Mouse (Mus musculus): ENCODE measurements around the gene Myo16. TPM values are rescaled to one million over a fixed set of nuclear protein-coding genes. Genes with fewer than 3 reads are reported as not detected.

Myo16 gene
- polyA plus RNA-seq, 1 experiment from 2014 or later: 0.25 TPM

- ATAC-seq (ENCODE audit: low FRiP score, low TSS enrichment): no peak
- Histone ChIP-seq H3K36me3 (ENCODE audit: insufficient read depth, low read length) (no peaks in the 10 kb centered on the region), H3K4me3 (ENCODE audit: low read length) (no peak overlapping the region), H3K4me2 (replicated peaks; ENCODE audit: low read depth, low read length) (no peak overlapping the region), H3K9me3 (ENCODE audit: low read length) (no peaks in the 10 kb centered on the region), H3K9ac (replicated peaks; ENCODE audit: low read length) (no peak overlapping the region), H3K4me1 (ENCODE audit: insufficient read depth, low read length) (no peaks in the 10 kb centered on the region), H3K27ac (ENCODE audit: low read length) (no peak overlapping the region), H3K27me3 (ENCODE audit: insufficient read depth, low read length) (no peaks in the 10 kb centered on the region)
- WGBS: 87% methylated on average over 7 of the region's 7 CpGs
Observed at GRCm38 (mm10) chr8:10174841-10175680, 21.4 kb downstream of the Myo16 start.

- Histone ChIP-seq H3K27ac (ENCODE audit: low read length) (no peak overlapping the region), H3K27me3 (ENCODE audit: insufficient read depth, low read length) (no peaks in the 10 kb centered on the region), H3K4me2 (replicated peaks; ENCODE audit: low read depth, low read length) (no peak overlapping the region), H3K9ac (replicated peaks; ENCODE audit: low read length) (no peak overlapping the region), H3K4me1 (ENCODE audit: insufficient read depth, low read length) (no peaks in the 10 kb centered on the region), H3K4me3 (ENCODE audit: low read length) (no peak overlapping the region), H3K36me3 (ENCODE audit: insufficient read depth, low read length) (no peaks in the 10 kb centered on the region), H3K9me3 (ENCODE audit: low read length) (no peaks in the 10 kb centered on the region)
- no peak for ATAC-seq (ENCODE audit: low FRiP score, low TSS enrichment)
- 78% methylated on average over 4 of the region's 4 CpGs for WGBS
Observed at GRCm38 (mm10) chr8:10175976-10176375, 22.3 kb downstream of the Myo16 start.

- H3K4me2 ChIP-seq (replicated peaks; ENCODE audit: low read depth, low read length): no peak overlapping the region
- 64% methylated on average over 4 of the region's 4 CpGs for WGBS
- H3K4me3 ChIP-seq (ENCODE audit: low read length): no peak overlapping the region
- ATAC-seq (ENCODE audit: low FRiP score, low TSS enrichment): no peak
- no peak overlapping the region for H3K9ac ChIP-seq (replicated peaks; ENCODE audit: low read length)
- H3K27ac ChIP-seq (ENCODE audit: low read length): no peak overlapping the region
- H3K4me1 ChIP-seq (ENCODE audit: insufficient read depth, low read length): no peaks in the 10 kb centered on the region
- H3K36me3 ChIP-seq (ENCODE audit: insufficient read depth, low read length): no peaks in the 10 kb centered on the region
- H3K9me3 ChIP-seq (ENCODE audit: low read length): no peaks in the 10 kb centered on the region
- H3K27me3 ChIP-seq (ENCODE audit: insufficient read depth, low read length): no peaks in the 10 kb centered on the region
Observed at GRCm38 (mm10) chr8:10177131-10177530, 23.4 kb downstream of the Myo16 start.

GRCm38 (mm10) chr8:10178986-10179385 is 25.3 kb downstream of the Myo16 start:
- H3K36me3 ChIP-seq (ENCODE audit: insufficient read depth, low read length): no peaks in the 10 kb centered on the region
- no peaks in the 10 kb centered on the region for H3K9me3 ChIP-seq (ENCODE audit: low read length)
- no peak overlapping the region for H3K4me3 ChIP-seq (ENCODE audit: low read length)
- no peaks in the 10 kb centered on the region for H3K27me3 ChIP-seq (ENCODE audit: insufficient read depth, low read length)
- H3K4me1 ChIP-seq (ENCODE audit: insufficient read depth, low read length): no peaks in the 10 kb centered on the region
- ATAC-seq (ENCODE audit: low FRiP score, low TSS enrichment): no peak
- H3K4me2 ChIP-seq (replicated peaks; ENCODE audit: low read depth, low read length): no peak overlapping the region
- no peak overlapping the region for H3K9ac ChIP-seq (replicated peaks; ENCODE audit: low read length)
- no peak overlapping the region for H3K27ac ChIP-seq (ENCODE audit: low read length)

GRCm38 (mm10) chr8:10190607-10191006 is 36.9 kb downstream of the Myo16 start:
- Histone ChIP-seq H3K4me3 (ENCODE audit: low read length) (no peak overlapping the region), H3K9me3 (ENCODE audit: low read length) (no peaks in the 10 kb centered on the region), H3K4me2 (replicated peaks; ENCODE audit: low read depth, low read length) (no peak overlapping the region), H3K4me1 (ENCODE audit: insufficient read depth, low read length) (no peaks in the 10 kb centered on the region), H3K9ac (replicated peaks; ENCODE audit: low read length) (no peak overlapping the region), H3K27ac (ENCODE audit: low read length) (no peak overlapping the region), H3K27me3 (ENCODE audit: insufficient read depth, low read length) (no peaks in the 10 kb centered on the region), H3K36me3 (ENCODE audit: insufficient read depth, low read length) (no peaks in the 10 kb centered on the region)
- ATAC-seq (ENCODE audit: low FRiP score, low TSS enrichment): no peak
- WGBS: 67% methylated on average over 6 of the region's 6 CpGs

GRCm38 (mm10) chr8:10198164-10198563 is 44.5 kb downstream of the Myo16 start:
- Histone ChIP-seq H3K27ac (ENCODE audit: low read length) (no peak overlapping the region), H3K9ac (replicated peaks; ENCODE audit: low read length) (no peak overlapping the region), H3K9me3 (ENCODE audit: low read length) (no peaks in the 10 kb centered on the region), H3K4me3 (ENCODE audit: low read length) (no peak overlapping the region), H3K4me1 (ENCODE audit: insufficient read depth, low read length) (no peaks in the 10 kb centered on the region), H3K36me3 (ENCODE audit: insufficient read depth, low read length) (no peaks in the 10 kb centered on the region), H3K27me3 (ENCODE audit: insufficient read depth, low read length) (no peaks in the 10 kb centered on the region), H3K4me2 (replicated peaks; ENCODE audit: low read depth, low read length) (no peak overlapping the region)
- ATAC-seq (ENCODE audit: low FRiP score, low TSS enrichment): no peak
- 72% methylated on average over 7 of the region's 7 CpGs for WGBS

- Histone ChIP-seq H3K4me2 (replicated peaks; ENCODE audit: low read depth, low read length) (no peak overlapping the region), H3K27me3 (ENCODE audit: insufficient read depth, low read length) (no peaks in the 10 kb centered on the region), H3K4me1 (ENCODE audit: insufficient read depth, low read length) (no peaks in the 10 kb centered on the region), H3K9me3 (ENCODE audit: low read length) (no peaks in the 10 kb centered on the region), H3K27ac (ENCODE audit: low read length) (no peak overlapping the region), H3K9ac (replicated peaks; ENCODE audit: low read length) (no peak overlapping the region), H3K36me3 (ENCODE audit: insufficient read depth, low read length) (no peaks in the 10 kb centered on the region), H3K4me3 (ENCODE audit: low read length) (no peak overlapping the region)
- no peak for ATAC-seq (ENCODE audit: low FRiP score, low TSS enrichment)
- 78% methylated on average over 5 of the region's 5 CpGs for WGBS
Observed at GRCm38 (mm10) chr8:10199301-10199700, 45.6 kb downstream of the Myo16 start.

GRCm38 (mm10) chr8:10200042-10200441 is 46.3 kb downstream of the Myo16 start:
- H3K4me1 ChIP-seq (ENCODE audit: insufficient read depth, low read length): no peaks in the 10 kb centered on the region
- H3K36me3 ChIP-seq (ENCODE audit: insufficient read depth, low read length): no peaks in the 10 kb centered on the region
- H3K4me2 ChIP-seq (replicated peaks; ENCODE audit: low read depth, low read length): no peak overlapping the region
- no peak overlapping the region for H3K27ac ChIP-seq (ENCODE audit: low read length)
- no peaks in the 10 kb centered on the region for H3K9me3 ChIP-seq (ENCODE audit: low read length)
- no peak overlapping the region for H3K4me3 ChIP-seq (ENCODE audit: low read length)
- H3K27me3 ChIP-seq (ENCODE audit: insufficient read depth, low read length): no peaks in the 10 kb centered on the region
- ATAC-seq (ENCODE audit: low FRiP score, low TSS enrichment): no peak
- no peak overlapping the region for H3K9ac ChIP-seq (replicated peaks; ENCODE audit: low read length)
- WGBS: 71% methylated on average over 8 of the region's 8 CpGs

GRCm38 (mm10) chr8:10215023-10215422 is 61.3 kb downstream of the Myo16 start:
- H3K9ac ChIP-seq (replicated peaks; ENCODE audit: low read length): no peak overlapping the region
- WGBS: 86% methylated on average over 3 of the region's 3 CpGs
- no peak for ATAC-seq (ENCODE audit: low FRiP score, low TSS enrichment)

GRCm38 (mm10) chr8:10219761-10220276 is 66.1 kb downstream of the Myo16 start:
- H3K9ac ChIP-seq (replicated peaks; ENCODE audit: low read length): no peak overlapping the region
- no peaks in the 10 kb centered on the region for H3K36me3 ChIP-seq (ENCODE audit: insufficient read depth, low read length)
- no peak for ATAC-seq (ENCODE audit: low FRiP score, low TSS enrichment)
- no peak overlapping the region for H3K4me2 ChIP-seq (replicated peaks; ENCODE audit: low read depth, low read length)
- H3K27ac ChIP-seq (ENCODE audit: low read length): no peak overlapping the region
- H3K9me3 ChIP-seq (ENCODE audit: low read length): no peaks in the 10 kb centered on the region
- WGBS: 77% methylated on average over 5 of the region's 5 CpGs
- H3K27me3 ChIP-seq (ENCODE audit: insufficient read depth, low read length): no peaks in the 10 kb centered on the region
- no peak overlapping the region for H3K4me3 ChIP-seq (ENCODE audit: low read length)
- H3K4me1 ChIP-seq (ENCODE audit: insufficient read depth, low read length): peaks cover 10% of the 10 kb centered on the region; the same call in 1 of the 2 replicates

More at GRCm38 (mm10) chr8:10215023-10215422, 61.3 kb downstream of the Myo16 start:
- Histone ChIP-seq H3K4me2 (replicated peaks; ENCODE audit: low read depth, low read length) (no peak overlapping the region), H3K36me3 (ENCODE audit: insufficient read depth, low read length) (no peaks in the 10 kb centered on the region), H3K4me1 (ENCODE audit: insufficient read depth, low read length) (no peaks in the 10 kb centered on the region), H3K27me3 (ENCODE audit: insufficient read depth, low read length) (no peaks in the 10 kb centered on the region), H3K9me3 (ENCODE audit: low read length) (no peaks in the 10 kb centered on the region), H3K27ac (ENCODE audit: low read length) (no peak overlapping the region), H3K4me3 (ENCODE audit: low read length) (no peak overlapping the region)
